Mouse (Mus musculus): ENCODE measurements around the gene Rab3b. TPM values are rescaled to one million over a fixed set of nuclear protein-coding genes. Genes with fewer than 3 reads are reported as not detected.

Rab3b gene
- total and polyA plus RNA-seq, 2 experiments from 2014 or later = 4.6 TPM; not detected in 1

DNA sequence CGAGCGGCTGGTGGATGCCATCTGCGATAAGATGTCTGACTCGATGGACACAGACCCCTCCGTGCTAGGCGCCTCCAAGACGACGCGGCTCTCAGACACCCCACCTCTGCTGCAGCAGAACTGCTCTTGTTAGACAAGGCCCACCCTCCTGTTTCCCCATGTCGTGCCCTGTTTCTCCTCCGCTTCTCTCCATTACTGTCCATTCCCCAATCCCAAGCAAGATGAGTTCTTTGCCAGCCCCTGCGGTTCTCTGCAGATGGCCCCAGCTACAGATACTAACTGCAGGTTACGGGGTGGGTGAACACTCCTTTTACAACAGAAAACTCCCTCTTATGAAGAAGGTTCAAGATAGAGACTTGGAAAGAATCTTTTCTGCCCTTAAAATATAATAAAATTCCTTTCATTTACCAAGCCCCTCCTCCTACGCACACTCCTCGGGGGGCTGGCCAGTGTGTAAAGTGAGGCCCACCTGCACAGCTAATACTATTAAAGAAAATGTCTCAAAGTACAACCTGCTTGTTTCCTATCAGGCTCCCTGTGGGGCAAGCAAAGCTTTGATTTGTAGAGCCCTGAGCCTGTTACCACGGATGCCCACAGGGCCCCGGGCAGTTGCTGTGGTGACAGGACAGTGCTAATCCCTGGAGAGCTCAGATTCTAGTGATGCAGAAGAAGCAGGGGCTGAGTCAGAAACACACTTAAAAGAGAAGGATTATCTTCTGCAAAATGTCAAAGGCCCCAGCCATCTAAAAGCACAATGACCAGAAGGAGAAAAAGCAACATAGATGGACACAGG is 62.0 kb downstream of the Rab3b start:
- TF ChIP-seq EP300 (IDR thresholded peaks at IDR 0.05; ENCODE audit: low read depth) = no peak
- TF ChIP-seq CTCF (IDR thresholded peaks at IDR 0.05; ENCODE audit: low read depth) = no peak
- no peaks in the 10 kb centered on the region for H3K36me3 ChIP-seq (replicated peaks; ENCODE audit: control insufficient read depth, insufficient read depth, low read length)
- no peak for DNase-seq (ENCODE audit: low spot score)
- H3K27me3 ChIP-seq (ENCODE audit: control insufficient read depth, insufficient read depth, low read length) = no peaks in the 10 kb centered on the region
- no peaks in the 10 kb centered on the region for H3K4me1 ChIP-seq (ENCODE audit: control insufficient read depth, insufficient read depth)
- H3K9me3 ChIP-seq (replicated peaks; ENCODE audit: control insufficient read depth, low read length) = no peaks in the 10 kb centered on the region
- WGBS = 80% methylated on average over 17 of the region's 17 CpGs
- H3K4me2 ChIP-seq (ENCODE audit: low read depth, low read length) = no peak overlapping the region
- ATAC-seq (ENCODE audit: insufficient read depth, low read depth) = no peak
- H3K27ac ChIP-seq (ENCODE audit: low read depth) = no peak overlapping the region
- no peak overlapping the region for H3K9ac ChIP-seq (replicated peaks; ENCODE audit: low read depth, low read length)
- no peak overlapping the region for H3K4me3 ChIP-seq (ENCODE audit: low read depth, low read length)

DNA sequence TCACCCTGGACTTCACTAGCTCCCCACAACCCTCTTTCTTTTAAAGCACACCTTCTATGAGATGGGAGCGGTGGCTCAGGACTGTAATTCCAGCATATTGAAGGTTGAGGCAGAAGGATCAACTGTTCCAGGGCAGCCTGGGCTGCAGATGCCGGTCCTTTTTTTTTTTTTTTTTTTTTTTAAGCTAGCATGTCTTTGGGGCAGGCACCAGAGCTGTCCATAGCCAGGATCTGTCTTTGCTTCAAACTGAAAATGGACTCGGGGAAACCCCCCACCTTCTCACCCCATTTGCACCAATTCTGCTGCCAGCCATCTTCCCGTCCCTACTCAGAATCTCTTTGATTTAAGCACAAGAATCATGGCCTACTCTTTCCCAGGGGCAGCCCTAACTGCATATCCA is 63.3 kb downstream of the Rab3b start:
- 78% methylated on average over 4 of the region's 4 CpGs for WGBS
- ATAC-seq (ENCODE audit: insufficient read depth, low read depth) = no peak
- no peak for TF ChIP-seq CTCF (IDR thresholded peaks at IDR 0.05; ENCODE audit: low read depth)
- TF ChIP-seq EP300 (IDR thresholded peaks at IDR 0.05; ENCODE audit: low read depth) = no peak

GRCm38 (mm10) chr4:108942986-108943720 is 64.3 kb downstream of the Rab3b start:
- Histone ChIP-seq H3K27me3 (ENCODE audit: control insufficient read depth, insufficient read depth, low read length) (no peaks in the 10 kb centered on the region), H3K36me3 (replicated peaks; ENCODE audit: control insufficient read depth, insufficient read depth, low read length) (no peaks in the 10 kb centered on the region), H3K9me3 (replicated peaks; ENCODE audit: control insufficient read depth, low read length) (no peaks in the 10 kb centered on the region), H3K4me2 (ENCODE audit: low read depth, low read length) (no peak overlapping the region), H3K4me3 (ENCODE audit: low read depth, low read length) (no peak overlapping the region), H3K4me1 (ENCODE audit: control insufficient read depth, insufficient read depth) (0 out of 2 replicates have a peak, but pooled peaks cover 8% of the 10 kb centered on the region), H3K27ac (ENCODE audit: low read depth) (no peak overlapping the region), H3K9ac (replicated peaks; ENCODE audit: low read depth, low read length) (no peak overlapping the region)
- no peak for TF ChIP-seq CTCF (IDR thresholded peaks at IDR 0.05; ENCODE audit: low read depth)
- TF ChIP-seq EP300 (IDR thresholded peaks at IDR 0.05; ENCODE audit: low read depth) = no peak
- DNase-seq (ENCODE audit: low spot score) (no peak), ATAC-seq (ENCODE audit: insufficient read depth, low read depth) (no peak)
- 83% methylated on average over 11 of the region's 11 CpGs for WGBS

More for the DNA sequence above, 63.3 kb downstream of the Rab3b start:
- Histone ChIP-seq H3K4me1 (ENCODE audit: control insufficient read depth, insufficient read depth) (no peaks in the 10 kb centered on the region), H3K9me3 (replicated peaks; ENCODE audit: control insufficient read depth, low read length) (no peaks in the 10 kb centered on the region), H3K27ac (ENCODE audit: low read depth) (no peak overlapping the region), H3K4me3 (ENCODE audit: low read depth, low read length) (no peak overlapping the region), H3K36me3 (replicated peaks; ENCODE audit: control insufficient read depth, insufficient read depth, low read length) (no peaks in the 10 kb centered on the region), H3K27me3 (ENCODE audit: control insufficient read depth, insufficient read depth, low read length) (no peaks in the 10 kb centered on the region), H3K4me2 (ENCODE audit: low read depth, low read length) (no peak overlapping the region), H3K9ac (replicated peaks; ENCODE audit: low read depth, low read length) (no peak overlapping the region)
- DNase-seq (ENCODE audit: low spot score) = no peak

- no peak for DNase-seq (ENCODE audit: low spot score)
These were observed 70.3 kb downstream of the Rab3b start for GRCm38 (mm10) chr4:108949168-108949567.

GRCm38 (mm10) chr4:108950201-108950600 is 71.3 kb downstream of the Rab3b start:
- Histone ChIP-seq H3K4me3 (ENCODE audit: low read depth, low read length) (no peak overlapping the region), H3K27me3 (ENCODE audit: control insufficient read depth, insufficient read depth, low read length) (no peaks in the 10 kb centered on the region), H3K36me3 (replicated peaks; ENCODE audit: control insufficient read depth, insufficient read depth, low read length) (no peaks in the 10 kb centered on the region), H3K9me3 (replicated peaks; ENCODE audit: control insufficient read depth, low read length) (no peaks in the 10 kb centered on the region), H3K9ac (replicated peaks; ENCODE audit: low read depth, low read length) (no peak overlapping the region), H3K4me2 (ENCODE audit: low read depth, low read length) (no peak overlapping the region), H3K27ac (ENCODE audit: low read depth) (no peak overlapping the region), H3K4me1 (ENCODE audit: control insufficient read depth, insufficient read depth) (0 out of 2 replicates have a peak, but pooled peaks cover 8% of the 10 kb centered on the region)
- ATAC-seq (ENCODE audit: insufficient read depth, low read depth) (no peak), DNase-seq (ENCODE audit: low spot score) (no peak)
- TF ChIP-seq CTCF (IDR thresholded peaks at IDR 0.05; ENCODE audit: low read depth) = no peak
- no peak for TF ChIP-seq EP300 (IDR thresholded peaks at IDR 0.05; ENCODE audit: low read depth)
- WGBS = 83% methylated on average over 1 of the region's 1 CpGs

More at GRCm38 (mm10) chr4:108949168-108949567, 70.3 kb downstream of the Rab3b start:
- Histone ChIP-seq H3K9ac (replicated peaks; ENCODE audit: low read depth, low read length) (no peak overlapping the region), H3K4me3 (ENCODE audit: low read depth, low read length) (no peak overlapping the region), H3K4me2 (ENCODE audit: low read depth, low read length) (no peak overlapping the region), H3K27me3 (ENCODE audit: control insufficient read depth, insufficient read depth, low read length) (no peaks in the 10 kb centered on the region), H3K4me1 (ENCODE audit: control insufficient read depth, insufficient read depth) (0 out of 2 replicates have a peak, but pooled peaks cover 8% of the 10 kb centered on the region), H3K27ac (ENCODE audit: low read depth) (no peak overlapping the region), H3K9me3 (replicated peaks; ENCODE audit: control insufficient read depth, low read length) (no peaks in the 10 kb centered on the region), H3K36me3 (replicated peaks; ENCODE audit: control insufficient read depth, insufficient read depth, low read length) (no peaks in the 10 kb centered on the region)
- 76% methylated on average over 7 of the region's 7 CpGs for WGBS
- ATAC-seq (ENCODE audit: insufficient read depth, low read depth) = no peak
- TF ChIP-seq EP300 (IDR thresholded peaks at IDR 0.05; ENCODE audit: low read depth) = no peak
- no peak for TF ChIP-seq CTCF (IDR thresholded peaks at IDR 0.05; ENCODE audit: low read depth)

Data from heart, postnatal 0 days (tissue).